Mouse (Mus musculus): ENCODE data around the gene Atp5mpl.

GRCm38 (mm10) chr12:111974578-111974977, 7.8 kb upstream of the Atp5mpl start:
- no peak for TF ChIP-seq CTCF (conservative IDR thresholded peaks at IDR 0.05; ENCODE audit: low read length)
- TF ChIP-seq NANOG (IDR thresholded peaks at IDR 0.05; ENCODE audit: borderline replicate concordance, low read length), result no peak
- no peak for TF ChIP-seq POU5F1 (IDR thresholded peaks at IDR 0.05; ENCODE audit: borderline replicate concordance, low read length)

Measured in E14TG2a.4 (cell line).